Mouse (Mus musculus) G1E (cell line): Measurements from ENCODE around the gene Plxdc2.

Experiments used
- CTCF ChIP-seq: IDR thresholded peaks from 2 replicates; pipeline ENCODE4 v1.5.1; 2012; ENCODE audit warnings: low read depth, low read length, inconsistent platforms, mixed read lengths
- GATA1 ChIP-seq: IDR thresholded peaks from 2 replicates; pipeline ENCODE4 v1.6.1; 2012; ENCODE audit warnings: borderline replicate concordance, low read length, inconsistent platforms, mixed read lengths
- POLR2AphosphoS5 ChIP-seq: IDR thresholded peaks from 2 replicates; pipeline ENCODE4 v1.6.1; 2012; ENCODE audit warnings: low read depth, low read length, inconsistent platforms; ENCODE audit not compliant: insufficient replicate concordance
- TAL1 ChIP-seq: conservative IDR thresholded peaks from 2 replicates; pipeline ENCODE4 v1.6.1; 2012; ENCODE audit warnings: low read depth, low read length, inconsistent platforms, mixed read lengths

DNA sequence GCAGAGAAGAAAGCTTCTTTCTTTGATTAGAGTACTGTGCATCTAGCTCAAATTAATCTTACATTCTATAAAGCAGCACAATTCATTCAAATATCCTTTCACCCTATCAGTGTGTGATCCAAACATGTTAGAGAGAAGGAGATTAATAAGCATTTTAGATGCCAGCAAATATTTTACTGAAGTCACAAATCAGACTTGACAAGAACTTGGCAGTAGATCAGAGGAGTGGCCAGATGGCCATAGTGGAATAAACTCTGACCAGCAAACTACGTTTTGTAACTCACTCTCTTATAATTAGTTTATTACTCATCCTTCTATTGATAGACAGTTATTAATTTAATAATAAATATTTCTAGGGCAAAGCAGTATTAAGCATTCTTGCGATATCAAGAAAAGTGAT, 86.5 kb downstream of the Plxdc2 start:
- TF ChIP-seq CTCF, result no peak
- TF ChIP-seq GATA1, result no peak
- TF ChIP-seq POLR2AphosphoS5, result no peak
- no peak for TF ChIP-seq TAL1
